Mouse (Mus musculus): ENCODE results near the gene Plgrkt.
A peak's percentile ranks its signal among the peaks of the same experiment; 100 is the strongest.

Plgrkt gene

DNA sequence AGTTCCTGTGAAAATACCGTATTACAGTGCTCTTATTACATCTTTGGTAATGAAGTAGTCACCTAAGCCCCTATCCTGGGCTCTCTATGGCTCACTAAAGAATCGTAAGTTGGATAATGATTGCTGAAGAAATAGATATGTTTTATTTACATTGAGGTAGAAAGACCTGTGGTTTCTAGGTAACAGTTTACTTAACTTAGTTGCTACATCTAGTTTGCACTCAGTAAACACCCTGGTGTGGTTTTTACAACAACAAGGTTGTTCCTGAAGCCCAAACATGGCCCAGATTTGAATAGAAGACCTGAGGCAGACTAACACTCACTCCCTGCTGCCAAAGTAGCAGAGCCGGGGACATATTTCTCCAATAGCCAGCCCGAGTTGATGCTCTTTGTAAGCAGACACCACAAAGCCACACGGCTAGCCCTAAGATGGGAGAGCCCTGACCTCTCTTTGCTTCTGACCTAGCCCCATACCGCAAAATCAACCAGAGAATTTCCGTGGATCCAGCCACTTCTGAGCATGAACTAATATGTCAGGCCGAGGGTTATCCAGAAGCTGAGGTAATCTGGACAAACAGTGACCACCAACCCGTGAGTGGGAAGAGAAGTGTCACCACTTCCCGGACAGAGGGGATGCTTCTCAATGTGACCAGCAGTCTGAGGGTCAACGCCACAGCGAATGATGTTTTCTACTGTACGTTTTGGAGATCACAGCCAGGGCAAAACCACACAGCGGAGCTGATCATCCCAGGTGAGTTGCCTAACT is 12.8 kb upstream of the Plgrkt start:
- no peak for DNase-seq (ENCODE audit: low spot score)

DNA sequence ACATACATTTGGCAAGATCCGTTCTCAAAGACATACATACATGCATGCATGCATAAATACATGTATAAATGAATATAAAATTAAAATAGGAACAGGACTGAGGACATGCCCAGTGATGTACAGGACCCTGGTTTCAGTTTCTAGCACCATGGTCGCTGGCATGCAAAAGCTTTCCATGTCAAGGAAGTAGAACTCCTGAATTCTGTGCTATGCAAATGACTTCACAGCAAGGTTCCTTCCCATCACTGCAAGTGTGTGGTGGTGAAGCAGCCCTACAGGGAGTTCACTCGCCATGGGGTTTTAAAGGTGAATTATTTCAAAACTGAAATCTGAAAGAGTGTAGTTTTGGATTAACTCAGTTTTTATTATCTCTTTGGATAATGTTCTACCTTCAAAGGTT is 9.2 kb upstream of the Plgrkt start:
- DNase-seq (ENCODE audit: low spot score): no peak

DNA sequence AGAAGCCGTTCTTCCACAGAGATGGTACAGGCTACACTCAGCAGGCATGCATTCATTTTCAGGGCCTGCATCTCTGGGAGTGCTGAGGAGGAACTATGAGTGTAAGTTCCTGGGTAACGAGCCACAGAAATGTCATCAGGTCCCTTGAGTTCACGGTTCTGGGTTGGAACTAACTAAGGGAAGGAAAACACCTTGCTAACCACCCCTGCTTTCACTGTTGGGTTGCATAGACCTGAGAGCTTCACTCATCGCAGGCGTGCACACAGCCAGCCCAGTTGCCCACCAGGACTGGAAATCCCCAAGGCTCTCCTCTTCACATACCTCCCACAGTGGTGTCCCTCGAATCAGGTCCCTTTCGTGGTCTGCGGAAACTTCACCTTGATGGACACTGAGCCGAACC is 7.8 kb upstream of the Plgrkt start:
- DNase-seq (ENCODE audit: low spot score): no peak

DNA sequence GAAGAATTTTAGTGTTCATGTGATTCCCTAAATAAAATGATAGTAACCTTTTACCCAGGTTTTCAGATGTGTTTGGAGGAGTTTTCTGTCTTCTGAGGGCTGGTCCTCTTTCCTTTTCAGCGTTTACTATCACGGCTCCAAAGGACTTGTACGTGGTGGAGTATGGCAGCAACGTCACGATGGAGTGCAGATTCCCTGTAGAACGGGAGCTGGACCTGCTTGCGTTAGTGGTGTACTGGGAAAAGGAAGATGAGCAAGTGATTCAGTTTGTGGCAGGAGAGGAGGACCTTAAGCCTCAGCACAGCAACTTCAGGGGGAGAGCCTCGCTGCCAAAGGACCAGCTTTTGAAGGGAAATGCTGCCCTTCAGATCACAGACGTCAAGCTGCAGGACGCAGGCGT is 6.2 kb upstream of the Plgrkt start:
- no peak for DNase-seq (ENCODE audit: low spot score)

DNA sequence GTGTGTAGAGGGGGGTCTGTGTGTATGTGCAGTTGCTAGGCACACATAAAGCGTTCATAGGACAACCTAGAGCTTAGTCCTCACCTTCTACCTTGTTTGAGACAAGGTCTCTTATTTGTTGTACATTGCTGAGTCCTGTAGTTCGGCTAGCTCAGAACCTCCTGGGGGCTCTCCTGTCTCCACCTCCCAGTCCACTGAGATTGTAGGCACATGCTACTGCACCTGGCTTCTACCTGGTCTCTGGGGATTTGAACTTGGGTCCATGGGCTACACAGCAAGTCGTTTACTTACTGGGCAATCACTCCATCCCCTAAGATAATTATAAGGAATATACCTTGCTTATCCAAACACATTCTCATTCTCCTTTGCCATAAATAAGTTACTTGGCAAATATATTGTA is 5.4 kb upstream of the Plgrkt start:
- no peak for DNase-seq (ENCODE audit: low spot score)

DNA sequence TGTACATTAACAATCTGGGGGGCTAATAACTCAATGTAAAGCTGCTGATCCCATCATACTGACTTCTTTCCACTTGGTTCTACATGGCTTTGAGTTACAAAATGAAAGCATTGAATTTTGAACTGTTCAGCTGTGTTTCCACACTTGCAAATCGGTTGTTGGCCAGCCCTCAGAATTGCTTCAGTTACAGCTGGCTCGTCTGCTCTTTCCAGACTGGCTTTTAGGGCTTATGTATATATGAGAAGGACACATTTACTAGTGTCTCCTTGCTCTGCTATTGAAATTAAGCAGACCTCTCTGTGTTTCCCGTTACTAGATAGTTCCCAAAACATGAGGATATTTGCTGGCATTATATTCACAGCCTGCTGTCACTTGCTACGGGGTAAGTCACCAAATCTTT is 4.9 kb upstream of the Plgrkt start:
- DNase-seq (ENCODE audit: low spot score): no peak

DNA sequence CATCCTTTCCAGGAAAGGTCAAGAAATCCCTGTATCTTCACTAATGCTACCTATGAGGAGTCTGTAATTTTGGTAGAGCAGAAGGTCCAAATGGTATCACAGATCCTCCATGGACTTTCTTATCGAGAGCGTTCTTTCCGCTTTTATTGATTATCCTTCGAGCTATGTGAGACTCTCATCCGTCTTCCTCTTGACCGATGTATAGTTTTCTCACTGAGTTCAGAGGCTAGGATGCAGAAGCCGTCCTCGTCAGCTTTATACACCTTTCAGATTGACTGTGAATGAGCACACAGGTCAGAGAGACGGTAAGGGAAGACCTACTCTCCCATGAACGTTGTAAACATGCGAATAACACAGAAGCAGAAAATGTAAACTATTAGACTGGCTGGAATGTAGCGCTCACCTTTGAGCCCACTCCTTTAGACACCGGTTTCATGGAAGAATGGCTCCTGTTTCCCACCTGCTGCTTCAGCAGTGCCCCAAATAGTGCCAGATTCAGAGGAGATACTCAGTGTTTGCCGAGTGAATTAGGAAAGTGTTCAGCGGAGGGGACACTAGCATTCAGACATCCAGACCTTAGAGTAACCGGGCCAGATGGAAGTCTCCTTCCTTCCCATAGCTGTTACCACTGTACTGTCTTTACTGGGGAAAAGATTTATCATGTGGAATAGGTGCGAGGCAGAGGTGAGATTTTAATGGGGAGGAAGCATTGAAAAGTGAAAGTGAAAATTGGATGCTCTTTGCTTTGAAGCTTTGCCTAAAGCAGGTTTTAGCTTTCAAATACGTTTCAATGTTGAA is 4.3 kb upstream of the Plgrkt start:
- DNase-seq (ENCODE audit: low spot score): no peak

DNA sequence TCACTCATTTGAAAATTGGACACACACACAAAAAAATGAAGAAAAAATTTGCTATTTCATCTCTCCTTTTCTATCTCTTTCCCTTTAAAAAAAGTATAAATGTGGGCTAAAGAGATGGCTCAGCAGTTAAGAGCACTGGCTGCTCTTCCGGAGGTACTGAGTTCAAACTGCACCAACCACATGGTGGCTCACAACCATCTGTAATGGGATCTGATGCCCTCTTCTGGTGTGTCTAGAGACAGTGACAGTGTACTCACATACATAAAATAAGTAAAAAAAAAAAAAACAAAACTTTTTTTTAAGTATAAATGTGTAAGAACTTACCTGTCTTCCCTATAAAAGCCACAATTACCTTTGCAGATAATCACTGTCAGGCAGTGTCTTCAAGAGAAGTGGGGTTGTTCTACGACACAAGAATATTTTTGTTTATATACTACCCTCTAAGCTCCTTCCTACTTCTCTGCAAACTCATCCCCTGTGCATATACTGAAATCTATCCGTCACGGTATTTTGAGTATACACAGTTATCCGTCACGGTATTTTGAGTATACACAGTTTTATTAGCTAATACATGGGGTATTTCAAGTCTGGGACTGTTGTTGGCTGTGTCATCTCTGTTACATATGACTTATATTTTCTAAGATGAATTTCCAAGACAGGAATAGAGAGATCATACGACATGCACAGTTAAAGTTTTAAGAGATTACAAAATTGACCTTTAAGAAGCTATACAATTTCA is 3.5 kb upstream of the Plgrkt start:
- DNase-seq (ENCODE audit: low spot score): no peak

DNA sequence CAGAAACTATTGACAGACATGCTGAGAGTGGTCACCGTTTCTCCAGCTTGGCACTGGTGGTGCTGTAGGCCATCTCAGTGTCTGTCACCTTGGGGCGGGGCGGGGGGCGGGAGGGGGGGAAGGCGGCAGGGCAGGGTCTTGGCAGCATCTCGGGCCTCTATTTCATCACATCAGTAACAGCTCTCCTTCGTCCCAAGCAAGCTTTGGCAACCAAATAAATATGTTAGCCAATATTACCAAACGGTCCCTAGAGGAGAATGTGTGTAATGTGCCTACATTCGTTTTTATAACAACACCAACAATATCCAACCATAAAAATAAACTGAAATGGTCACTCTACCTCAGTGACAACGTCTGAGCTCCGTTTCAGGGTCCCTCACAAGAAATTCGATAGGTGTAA is 2.9 kb upstream of the Plgrkt start:
- no peak for DNase-seq (ENCODE audit: low spot score)

DNA sequence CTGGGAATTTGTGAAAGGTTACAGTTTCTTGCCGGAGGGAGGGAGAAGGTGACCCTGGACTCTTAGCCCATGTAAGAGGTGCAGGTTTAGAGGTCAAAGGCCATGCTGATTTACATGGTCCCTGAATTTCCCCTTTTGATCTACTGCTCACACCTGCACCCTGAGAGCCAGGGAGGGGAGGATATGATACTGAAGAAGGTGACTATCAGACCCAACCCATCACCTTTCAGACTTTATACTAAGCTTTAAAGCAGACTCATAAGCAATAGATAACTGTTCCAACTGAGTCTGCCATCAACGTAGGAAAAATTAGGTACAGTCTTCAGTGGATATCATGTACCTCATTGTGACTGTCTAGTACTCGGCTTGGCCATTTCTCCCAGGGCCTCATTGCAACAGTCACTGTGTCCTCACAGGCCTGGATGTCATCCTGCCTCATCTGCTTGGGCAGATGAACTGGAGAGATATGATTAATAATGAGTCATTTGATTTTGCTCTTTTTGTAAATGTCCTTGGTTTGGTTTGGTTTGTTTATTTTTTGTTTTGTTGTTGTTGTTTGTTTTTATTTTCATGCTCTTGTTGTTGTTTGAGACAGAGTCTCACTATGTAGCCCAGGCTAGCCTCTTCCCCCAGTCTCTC is 1.6 kb upstream of the Plgrkt start:
- DNase-seq (ENCODE audit: low spot score): no peak

DNA sequence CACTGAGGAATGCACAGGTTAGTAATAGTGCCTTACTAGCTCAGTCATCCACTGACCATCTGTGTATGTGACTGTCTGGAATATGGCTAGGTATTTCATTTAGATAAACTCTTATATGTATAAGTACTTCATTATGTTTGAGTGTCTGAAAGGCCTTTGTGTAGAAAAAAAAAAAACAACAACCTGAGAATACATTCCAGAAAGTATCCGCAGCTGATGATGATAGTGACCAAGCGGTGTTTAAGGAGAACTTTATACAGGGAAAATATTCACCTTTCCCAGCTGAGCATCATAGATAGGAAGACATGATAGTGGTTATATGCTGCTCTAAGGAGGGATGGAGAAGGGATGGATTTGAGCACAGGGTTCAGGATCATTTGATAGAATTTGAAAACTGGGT is 851 bp upstream of the Plgrkt start:
- no peak for DNase-seq (ENCODE audit: low spot score)

DNA sequence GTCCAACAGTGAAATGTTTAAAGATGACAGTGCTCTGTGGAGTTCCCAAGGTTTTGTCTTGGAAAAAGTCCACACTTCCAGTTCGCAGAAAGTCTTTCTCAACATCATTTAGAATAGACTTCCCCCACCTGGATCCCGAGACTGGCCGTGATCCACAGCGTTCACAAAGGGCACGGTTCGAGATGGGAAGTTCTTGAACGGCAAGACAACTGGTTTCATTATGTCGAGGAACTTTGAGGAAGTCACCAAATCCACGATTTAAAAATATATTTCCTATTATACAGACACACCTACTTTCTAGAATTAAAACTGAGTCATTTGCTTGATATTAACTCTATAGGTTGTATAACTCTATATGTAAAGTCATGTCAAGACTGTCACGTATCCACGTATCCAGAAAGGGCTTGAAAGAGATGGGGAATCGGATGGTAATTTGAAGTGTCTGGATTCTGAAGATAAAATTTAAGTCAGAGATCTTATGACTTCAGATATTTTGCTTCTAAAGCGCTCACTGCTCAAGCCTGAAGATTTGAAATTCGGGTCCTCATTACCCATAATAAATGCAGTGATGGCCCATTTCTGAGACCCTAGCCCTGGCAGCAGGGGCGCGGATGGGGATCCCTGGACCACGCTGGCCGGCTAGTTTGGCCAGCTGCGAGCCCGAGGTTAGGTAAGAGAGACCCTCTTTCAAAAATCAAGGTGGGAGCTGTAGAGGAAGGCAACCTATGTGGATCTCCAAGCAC is 793 bp downstream of the Plgrkt start:
- DNase-seq (ENCODE audit: low spot score): no peak

DNA sequence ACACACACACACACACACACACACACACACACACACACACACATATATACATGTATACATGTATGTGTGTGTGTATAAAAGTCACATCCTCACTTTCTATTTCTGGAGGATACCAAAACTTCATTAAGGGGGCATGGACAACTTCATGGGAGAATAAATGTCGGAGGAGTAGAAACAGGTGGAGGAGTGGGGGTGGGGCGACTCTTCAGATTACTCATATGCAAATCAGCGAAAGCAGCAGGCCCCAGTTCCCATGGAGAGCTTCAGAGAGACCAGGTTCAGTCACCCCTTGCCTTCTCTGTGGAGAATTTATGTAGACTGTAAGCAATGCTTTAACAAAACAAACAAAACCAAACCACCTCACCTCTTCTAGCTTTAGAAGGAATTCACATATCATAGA is 2.1 kb downstream of the Plgrkt start:
- no peak for DNase-seq (ENCODE audit: low spot score)

DNA sequence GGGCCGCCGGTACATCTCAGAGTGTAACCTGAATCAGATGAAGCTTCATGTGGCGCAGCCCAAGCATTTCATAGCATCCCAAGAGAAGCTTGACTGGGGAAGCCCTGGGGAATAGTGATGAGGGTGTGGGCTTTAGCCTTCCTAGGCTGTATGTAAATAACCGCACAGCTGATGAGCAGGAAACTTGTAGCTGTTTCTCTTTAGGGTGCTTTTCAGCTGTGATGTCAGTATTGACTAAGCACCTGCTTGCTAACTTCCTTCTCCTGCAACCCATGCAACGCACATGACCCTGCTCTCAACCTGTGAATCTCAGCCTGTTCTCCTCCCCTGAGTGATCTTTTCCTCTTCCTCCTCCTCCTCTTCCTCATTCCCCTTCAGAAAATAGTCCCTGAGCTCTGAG is 3.1 kb downstream of the Plgrkt start:
- no peak for DNase-seq (ENCODE audit: low spot score)

DNA sequence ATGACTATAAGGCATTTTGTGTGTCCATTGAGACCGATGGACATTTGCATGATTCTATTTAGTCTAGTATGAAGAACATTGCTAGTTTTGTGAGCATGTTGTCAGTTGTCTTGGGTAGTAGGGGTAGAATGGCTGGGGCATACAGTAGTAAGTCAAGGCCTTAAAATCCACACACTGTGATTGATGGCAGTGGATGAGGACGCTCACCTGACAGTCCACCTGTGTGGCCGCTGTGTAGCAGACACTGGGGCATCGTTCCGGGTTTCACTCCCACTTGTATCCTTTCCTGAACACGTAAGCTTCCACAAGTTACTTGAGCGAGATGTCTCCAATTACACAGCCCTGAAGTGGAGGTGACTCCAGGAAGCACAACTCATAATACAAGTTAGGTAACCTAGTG is 3.6 kb downstream of the Plgrkt start:
- DNase-seq (ENCODE audit: low spot score): no peak

DNA sequence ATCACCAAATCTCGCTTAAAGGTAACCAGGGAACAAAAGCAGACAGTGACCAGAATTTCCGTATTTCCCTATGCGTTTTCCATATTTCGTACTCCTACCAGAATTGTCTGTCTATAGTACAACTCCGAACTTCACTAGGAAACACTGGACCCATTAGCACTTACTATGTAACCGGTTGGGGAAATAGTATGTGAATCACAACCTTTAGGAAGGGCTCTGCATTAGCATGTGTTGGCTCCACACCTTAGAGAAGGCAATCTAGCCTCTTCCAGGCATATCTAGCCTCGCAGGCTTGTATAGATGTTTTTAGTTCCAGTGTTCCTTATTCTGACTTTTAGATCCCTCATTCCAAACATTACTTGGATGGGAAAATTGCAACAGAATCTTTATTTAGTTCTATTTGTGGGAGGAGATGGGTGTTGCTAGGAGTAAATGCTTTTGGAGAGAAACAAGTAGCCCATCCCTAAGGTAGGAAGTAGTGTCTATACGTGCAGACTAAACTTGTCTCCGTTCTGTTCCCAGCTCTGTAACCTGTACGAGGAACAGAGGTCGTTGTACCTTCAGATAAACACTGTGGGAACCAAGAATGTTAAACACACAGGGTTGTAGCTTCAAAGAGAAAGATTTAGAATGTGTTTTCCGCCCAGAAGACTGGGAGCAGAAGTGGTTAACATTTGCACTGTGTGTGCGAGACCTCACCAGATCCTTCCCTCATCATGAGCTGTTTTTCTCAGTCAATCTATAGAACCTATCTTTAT is 4.8 kb downstream of the Plgrkt start:
- DNase-seq (ENCODE audit: low spot score): no peak

DNA sequence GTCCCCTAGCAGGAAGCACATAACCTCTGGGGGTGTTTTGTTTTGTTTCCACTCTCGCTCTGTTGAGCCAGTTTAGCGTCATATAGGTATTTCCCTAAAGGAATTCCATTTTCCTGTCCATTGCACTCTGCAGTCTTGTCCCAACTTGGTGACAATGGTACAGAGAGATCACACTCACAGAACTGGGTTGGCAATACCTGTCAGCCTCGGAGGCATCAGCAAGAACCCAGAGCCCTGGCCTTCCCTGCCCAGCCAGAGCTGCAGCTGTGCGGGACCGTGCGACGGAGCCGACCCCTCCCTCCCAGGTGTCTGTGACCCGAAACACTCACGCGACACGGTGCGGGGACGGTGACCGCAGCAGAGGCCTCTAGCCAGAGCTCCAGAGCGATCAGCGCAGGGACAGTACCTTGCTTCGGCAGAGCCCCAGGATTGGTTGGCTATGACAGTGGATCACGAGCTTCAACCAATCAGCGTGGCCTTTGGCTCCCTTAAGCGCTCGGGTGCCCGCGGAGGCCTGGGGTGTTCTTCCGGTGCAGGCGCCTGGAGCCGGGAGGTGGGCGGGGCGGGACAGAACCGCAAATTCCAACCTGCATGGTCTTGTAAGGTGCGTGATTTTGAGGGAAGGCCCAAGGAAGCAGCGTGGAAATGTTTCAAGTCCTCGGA is 5.6 kb downstream of the Plgrkt start:
- peak; percentile 89 for DNase-seq (ENCODE audit: low spot score)

DNA sequence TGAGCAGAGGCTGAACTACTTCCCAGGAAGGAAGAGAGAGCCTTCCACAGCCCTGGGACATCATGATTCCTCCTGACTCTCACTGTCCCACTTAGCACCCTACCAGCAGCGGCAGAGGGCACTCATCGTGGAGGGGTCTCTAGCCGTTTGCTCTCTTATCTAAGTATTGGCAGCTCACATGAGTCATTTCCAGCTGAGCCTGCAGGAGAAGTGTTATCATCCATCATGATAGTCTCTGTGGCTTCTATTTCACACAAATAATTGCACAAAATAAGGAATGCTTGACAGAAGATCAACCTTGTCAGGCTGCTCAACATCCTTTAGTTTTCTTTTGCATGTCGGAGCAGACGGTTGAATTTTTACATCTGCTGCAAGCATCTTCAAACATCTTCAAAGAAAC is 6.9 kb downstream of the Plgrkt start:
- DNase-seq (ENCODE audit: low spot score): no peak

DNA sequence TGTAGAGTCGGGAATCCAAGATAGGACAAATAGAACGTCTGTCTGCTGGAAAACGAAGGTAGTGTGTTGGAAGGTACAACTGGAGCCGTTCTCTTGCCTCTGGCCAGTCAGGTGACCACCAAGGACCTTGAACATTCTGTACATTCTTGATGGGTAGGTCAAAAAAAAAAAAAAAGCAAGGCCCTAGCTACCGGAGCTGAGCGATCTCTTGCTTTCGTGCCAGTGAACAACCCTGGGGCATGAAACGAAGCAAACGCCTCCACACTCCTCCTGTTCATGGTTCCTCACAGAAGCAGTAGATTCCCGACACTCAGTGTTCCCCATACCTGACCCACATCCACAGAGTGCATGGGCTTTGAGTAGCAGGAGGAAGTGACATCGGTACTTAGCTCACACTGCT is 10.9 kb downstream of the Plgrkt start:
- no peak for DNase-seq (ENCODE audit: low spot score)
